Mouse (Mus musculus) liver, postnatal 0 days (tissue): Measurements from ENCODE around the gene Csn1s2b.

Experiments
- CTCF ChIP-seq: sonication (generic); IDR thresholded peaks from 2 replicates; pipeline ENCODE4 v1.5.1; 2016; ENCODE audit warnings: antibody characterized with exemption, low read depth
- EP300 ChIP-seq: IDR thresholded peaks from 2 replicates; pipeline ENCODE4 v1.6.1; 2016; ENCODE audit warnings: antibody characterized with exemption, low read depth, mild to moderate bottlenecking

DNA sequence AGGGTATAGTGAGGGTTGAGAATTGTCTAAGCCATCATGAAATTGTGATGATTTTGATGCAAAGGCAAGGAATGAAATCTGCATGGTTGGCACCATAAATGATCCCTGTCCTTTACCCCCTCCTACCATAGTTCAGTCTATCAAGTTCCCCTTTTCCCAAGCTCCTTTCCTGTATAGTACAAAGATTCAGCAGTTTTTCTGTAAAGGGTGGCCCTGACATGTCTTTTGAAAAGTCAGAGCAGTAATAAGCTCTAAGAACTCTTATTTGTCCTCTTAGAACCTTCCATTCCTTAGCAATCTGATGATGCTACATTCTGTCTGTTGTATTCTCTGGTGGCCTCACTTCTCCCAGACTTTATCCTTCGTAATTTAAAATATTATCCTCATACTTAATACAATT lies 17.5 kb downstream of the Csn1s2b start, which contains the start of gene Prr27:
- no peak for TF ChIP-seq CTCF
- TF ChIP-seq EP300 = no peak
